Mouse (Mus musculus) E14TG2a.4 (cell line): Measurements from ENCODE around the gene Tmem50b.

ENCODE experiments used
- H3K27me3 ChIP-seq: 2 replicates; pipeline ENCODE4 v1.6.1; 2014; ENCODE audit warnings: low read length, control low read depth; ENCODE audit not compliant: insufficient read depth
- H3K36me3 ChIP-seq: 2 replicates; pipeline ENCODE4 v1.6.1; 2014; ENCODE audit warnings: low read length, control low read depth; ENCODE audit not compliant: insufficient read depth
- H3K4me1 ChIP-seq: replicated peaks from 2 replicates; pipeline ENCODE4 v1.6.1; 2014; ENCODE audit warnings: low read depth, low read length, control low read depth
- H3K4me3 ChIP-seq: replicated peaks from 2 replicates; pipeline ENCODE4 v1.5.1; 2014; ENCODE audit warnings: mild to moderate bottlenecking, low read length
- H3K9me3 ChIP-seq: 2 replicates; pipeline ENCODE4 v1.6.1; 2014; ENCODE audit warnings: low read length, control low read depth
- CTCF ChIP-seq: conservative IDR thresholded peaks from 2 replicates; pipeline ENCODE4 v1.5.1; 2014; ENCODE audit warnings: low read length
- NANOG ChIP-seq: IDR thresholded peaks from 2 replicates; pipeline ENCODE4 v1.6.1; 2014; ENCODE audit warnings: borderline replicate concordance, low read length, mixed read lengths
- POU5F1 ChIP-seq: IDR thresholded peaks from 2 replicates; pipeline ENCODE4 v1.6.1; 2014; ENCODE audit warnings: low read length, borderline replicate concordance

Tmem50b gene

DNA sequence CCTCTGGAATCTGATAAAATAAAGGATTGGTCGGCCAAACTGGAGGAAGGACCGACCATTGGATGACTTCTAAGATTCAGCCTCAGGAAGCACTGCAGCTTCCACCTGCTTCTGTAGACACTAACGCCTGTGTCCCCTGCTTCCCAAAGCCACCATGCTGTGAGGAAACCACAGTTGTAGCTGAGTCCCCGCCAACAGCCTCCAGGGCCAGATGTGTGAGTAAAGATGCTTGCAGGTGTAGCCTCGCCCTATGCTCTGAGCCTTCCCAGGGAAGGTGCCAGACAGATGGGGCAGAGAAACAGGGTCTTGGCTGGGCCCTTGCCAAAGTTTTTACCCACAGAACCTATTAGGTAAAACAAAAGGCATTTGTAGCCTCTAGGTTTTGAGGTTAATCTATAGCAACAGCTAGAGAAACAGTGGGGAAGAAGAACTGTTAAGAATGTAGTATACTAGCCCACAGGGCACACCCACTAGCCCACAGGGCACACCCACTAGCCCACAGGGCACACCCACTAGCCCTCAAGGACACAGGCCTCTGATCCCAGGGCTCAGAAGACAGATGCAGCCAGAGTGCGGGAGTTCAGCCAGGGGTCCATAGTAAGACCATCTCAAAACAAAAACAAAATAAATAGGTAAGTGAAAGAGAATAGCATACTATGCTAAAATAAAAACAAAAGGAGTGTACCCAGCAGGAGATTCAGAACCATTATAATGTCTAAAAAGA lies 9.7 kb downstream of the Tmem50b start:
- H3K27me3 ChIP-seq = no peaks in the 10 kb centered on the region
- H3K9me3 ChIP-seq = no peaks in the 10 kb centered on the region
- H3K4me1 ChIP-seq = peaks cover 40% of the 10 kb centered on the region
- H3K36me3 ChIP-seq = peaks cover 27% of the 10 kb centered on the region
- no peak overlapping the region for H3K4me3 ChIP-seq
- no peak for TF ChIP-seq POU5F1
- no peak for TF ChIP-seq CTCF
- no peak for TF ChIP-seq NANOG

DNA sequence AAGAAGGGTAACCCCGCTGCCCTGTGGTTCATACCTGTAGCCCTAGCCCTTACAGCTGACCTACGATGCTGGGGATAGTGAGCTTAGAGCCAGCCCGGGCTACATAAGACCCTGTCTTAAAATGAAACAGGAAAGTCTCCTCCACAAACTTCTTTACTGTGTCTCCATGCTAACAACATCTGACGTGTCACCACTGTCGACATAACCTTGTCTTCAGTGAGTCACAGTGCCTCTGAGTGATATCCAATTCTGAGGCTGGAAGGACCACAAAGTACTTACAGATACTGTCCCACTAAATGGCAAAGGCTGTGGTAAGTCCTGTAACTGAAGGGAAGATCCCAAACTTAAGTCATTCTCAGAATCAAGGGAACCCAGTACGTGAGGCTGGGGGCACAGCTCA lies 11.4 kb downstream of the Tmem50b start:
- TF ChIP-seq NANOG (no peak), POU5F1 (no peak), CTCF (no peak)
- Histone ChIP-seq H3K36me3 (peaks cover 26% of the 10 kb centered on the region), H3K4me3 (no peak overlapping the region)

DNA sequence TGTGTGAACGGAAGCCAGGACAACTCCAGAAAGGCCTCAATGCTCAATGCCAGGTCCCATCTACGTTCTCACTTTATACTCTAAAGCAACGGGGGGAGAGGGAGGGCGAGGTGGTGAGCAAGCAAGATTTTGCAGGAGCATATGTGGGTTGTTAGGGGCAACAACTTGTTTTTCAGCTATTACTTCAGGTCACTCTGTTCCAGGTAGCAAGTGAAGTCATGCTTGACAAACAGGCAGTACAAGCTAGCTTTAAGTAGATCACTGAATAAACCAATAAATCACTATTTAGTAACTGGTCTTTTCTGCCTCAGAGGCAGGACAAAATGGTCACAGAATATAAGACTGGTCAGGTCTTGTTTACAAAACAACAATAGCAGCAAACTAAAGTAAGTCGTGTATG lies 12.0 kb downstream of the Tmem50b start:
- Histone ChIP-seq H3K27me3 (no peaks in the 10 kb centered on the region), H3K4me1 (peaks cover 20% of the 10 kb centered on the region), H3K36me3 (peaks cover 30% of the 10 kb centered on the region), H3K9me3 (no peaks in the 10 kb centered on the region), H3K4me3 (no peak overlapping the region)
- TF ChIP-seq CTCF (no peak), POU5F1 (no peak), NANOG (no peak)

More for the DNA sequence above, 11.4 kb downstream of the Tmem50b start:
- Histone ChIP-seq H3K4me1 (peaks cover 25% of the 10 kb centered on the region), H3K27me3 (no peaks in the 10 kb centered on the region), H3K9me3 (no peaks in the 10 kb centered on the region)

DNA sequence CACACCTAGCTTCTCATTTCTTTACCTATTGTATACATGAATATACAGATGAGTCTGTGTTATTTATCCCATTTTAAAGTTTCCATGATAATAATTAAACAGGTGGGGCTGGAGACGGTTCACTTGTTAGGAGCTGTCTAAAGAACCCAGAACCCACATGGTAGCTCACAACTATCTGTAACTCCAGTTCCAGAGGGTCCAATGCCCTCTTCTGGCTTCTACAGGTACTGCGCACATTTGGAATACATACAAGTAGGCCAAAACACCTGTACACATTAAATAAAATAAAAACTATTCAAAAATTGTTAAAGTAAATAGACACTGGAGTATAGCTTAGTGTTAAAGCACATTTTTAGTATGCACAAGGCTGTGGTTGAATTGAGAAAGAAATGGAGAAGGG lies 15.3 kb downstream of the Tmem50b start:
- Histone ChIP-seq H3K9me3 (no peaks in the 10 kb centered on the region), H3K36me3 (peaks cover 40% of the 10 kb centered on the region), H3K4me3 (no peak overlapping the region), H3K27me3 (no peaks in the 10 kb centered on the region), H3K4me1 (0 out of 2 replicates have a peak, but pooled peaks cover under 1% of the 10 kb centered on the region)
- peak; percentile 79 for TF ChIP-seq CTCF
- TF ChIP-seq POU5F1 = no peak
- no peak for TF ChIP-seq NANOG

DNA sequence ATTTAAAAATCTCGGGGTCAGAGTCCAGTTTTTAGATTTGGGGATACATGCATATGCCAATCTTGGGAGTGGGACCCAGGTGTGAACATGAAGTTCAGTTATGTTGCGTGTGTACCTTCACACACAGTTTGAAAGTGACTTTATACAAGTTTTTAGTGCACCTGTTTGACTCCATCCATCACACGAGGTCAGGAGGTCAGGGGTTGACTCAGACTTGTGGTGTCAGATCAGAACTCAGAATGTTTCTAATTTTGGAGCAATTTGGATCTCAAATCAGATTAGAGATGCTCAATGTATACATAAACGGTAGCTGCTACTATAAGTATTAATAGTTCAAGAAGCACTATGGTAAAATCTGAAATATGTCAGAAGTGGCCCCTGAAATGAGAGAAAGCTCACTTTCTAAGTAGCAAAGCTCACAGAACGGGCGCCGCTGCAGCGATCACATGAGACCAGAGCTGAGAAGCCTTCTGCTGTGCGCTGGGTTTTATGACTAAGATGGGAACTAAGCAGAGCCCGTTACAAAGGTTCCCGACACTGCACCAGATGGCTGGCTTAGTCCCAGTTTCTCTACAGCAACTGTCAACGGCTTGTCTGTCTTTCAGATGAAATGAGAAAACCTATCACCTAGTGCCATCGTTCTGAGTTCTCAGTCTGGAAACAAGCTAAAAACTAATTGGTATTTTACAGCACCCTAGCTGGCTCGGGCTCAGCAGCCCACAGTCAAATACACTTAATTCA lies 18.4 kb downstream of the Tmem50b start:
- no peaks in the 10 kb centered on the region; the same call in 1 of the 2 replicates for H3K4me1 ChIP-seq
- TF ChIP-seq NANOG (no peak), POU5F1 (no peak), CTCF (no peak)
- peaks cover 44% of the 10 kb centered on the region for H3K36me3 ChIP-seq
- no peaks in the 10 kb centered on the region for H3K27me3 ChIP-seq
- peaks cover 9% of the 10 kb centered on the region for H3K9me3 ChIP-seq
- no peak overlapping the region for H3K4me3 ChIP-seq

DNA sequence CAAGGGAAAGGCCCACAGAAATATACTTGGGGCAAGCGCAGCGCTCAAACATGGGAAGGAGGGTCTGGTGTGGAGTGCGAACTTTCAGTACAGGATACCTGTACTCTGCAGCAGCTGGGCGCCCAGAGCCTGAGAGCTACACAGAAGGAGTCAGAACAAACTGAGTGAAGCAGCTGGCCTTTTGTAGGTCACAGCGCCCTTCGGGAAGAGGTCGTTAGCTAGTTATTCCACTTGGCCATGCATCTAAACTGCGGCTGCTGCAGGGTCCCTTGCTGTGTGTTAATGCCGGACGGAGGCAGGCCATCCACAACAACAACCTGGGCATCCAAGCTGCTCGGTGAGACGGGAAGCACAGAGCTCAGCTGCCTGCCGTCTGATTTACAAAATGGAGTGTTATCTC lies 22.4 kb downstream of the Tmem50b start:
- Histone ChIP-seq H3K4me1 (no peaks in the 10 kb centered on the region; the same call in 1 of the 2 replicates), H3K27me3 (no peaks in the 10 kb centered on the region), H3K9me3 (peaks cover 14% of the 10 kb centered on the region), H3K4me3 (no peak overlapping the region), H3K36me3 (peaks cover 40% of the 10 kb centered on the region)
- TF ChIP-seq CTCF = no peak

DNA sequence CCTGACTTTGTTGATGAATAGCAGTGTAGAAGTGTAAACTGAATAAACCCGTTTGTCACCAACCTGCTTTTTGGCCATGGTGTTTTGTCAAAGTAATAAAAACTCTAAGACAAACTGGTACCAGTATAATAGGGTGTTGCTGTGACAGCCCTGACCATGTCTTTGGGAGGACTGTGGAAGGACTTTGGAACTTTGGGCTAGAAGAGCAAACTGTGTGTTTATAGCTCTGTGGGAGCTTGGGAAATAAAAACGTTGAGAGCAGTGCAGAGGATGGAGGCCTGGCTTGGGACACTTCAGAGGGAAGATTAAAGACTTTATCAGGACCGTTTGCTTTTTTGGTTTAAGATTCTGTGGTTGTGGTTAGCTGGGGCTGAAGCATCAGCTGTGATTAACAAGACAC lies 26.5 kb downstream of the Tmem50b start:
- peaks cover 18% of the 10 kb centered on the region for H3K36me3 ChIP-seq
- H3K27me3 ChIP-seq = no peaks in the 10 kb centered on the region
- H3K4me1 ChIP-seq = peaks cover 11% of the 10 kb centered on the region
- TF ChIP-seq POU5F1 = no peak
- no peak for TF ChIP-seq NANOG
- TF ChIP-seq CTCF = no peak
- no peak overlapping the region for H3K4me3 ChIP-seq
- peaks cover 14% of the 10 kb centered on the region for H3K9me3 ChIP-seq

DNA sequence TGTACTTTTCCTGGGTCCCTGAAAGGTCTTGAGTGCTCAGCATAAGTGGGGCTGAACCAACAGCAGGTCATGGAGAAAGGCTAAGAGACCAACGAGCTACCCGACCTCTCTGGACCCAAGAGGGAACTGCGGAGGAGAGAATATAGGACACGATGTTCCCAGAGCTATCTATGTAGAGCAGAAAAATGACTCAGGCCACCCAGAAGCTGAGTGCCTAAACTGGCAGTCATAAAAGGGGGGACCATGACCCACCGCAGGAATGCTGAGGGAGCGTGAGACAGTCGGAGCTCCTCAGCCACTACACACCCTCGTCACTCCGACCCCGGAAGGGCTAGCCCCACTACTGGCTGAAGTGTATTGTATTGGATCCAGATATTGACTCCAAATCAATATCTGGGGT lies 28.6 kb downstream of the Tmem50b start:
- peaks cover 15% of the 10 kb centered on the region for H3K9me3 ChIP-seq
- 0 out of 2 replicates have a peak, but pooled peaks cover 9% of the 10 kb centered on the region for H3K36me3 ChIP-seq
- no peak overlapping the region for H3K4me3 ChIP-seq
- TF ChIP-seq CTCF (no peak), NANOG (no peak), POU5F1 (no peak)
- H3K4me1 ChIP-seq = peaks cover 32% of the 10 kb centered on the region
- no peaks in the 10 kb centered on the region for H3K27me3 ChIP-seq
